Mouse (Mus musculus) erythroblast, adult 5-6 weeks (primary cell): Measurements from ENCODE around the gene Sf3a1. TPM values are rescaled to one million over a fixed set of nuclear protein-coding genes. Genes with fewer than 3 reads are reported as not detected.
A peak's percentile ranks its signal among the peaks of the same experiment; 100 is the strongest.
"Not testable (repeated sequence)": the region's sequence is repeated elsewhere in the genome, so short reads cannot be mapped to it uniquely, and the experiment has no call there.

Experiments used
- ATAC-seq: replicated peaks from 2 replicates; pipeline ENCODE4 v1.8.0; 2016; ENCODE audit warnings: moderate number of reproducible peaks, mild to moderate bottlenecking, moderate TSS enrichment, inconsistent platforms; ENCODE audit not compliant: poor library complexity, low FRiP score, severe bottlenecking
- total RNA-seq, 2 experiments: library from RNA; stranded (forward) in 1 of 2; stranded (reverse) in 1 of 2; fragments of 150-400 nt in 1 of 2; fragments of 200-764, 138-1000 nt in 1 of 2; gene quantifications; 2 replicates each; pipeline versions ENCODE4 v1.2.3 to v1.2.4; 2015 to 2017; ENCODE audit warnings: low replicate concordance in 2 of 2

Gene Sf3a1
- total RNA-seq, 2 experiments from 2014 or later = 10.8 to 19.6 TPM

DNA sequence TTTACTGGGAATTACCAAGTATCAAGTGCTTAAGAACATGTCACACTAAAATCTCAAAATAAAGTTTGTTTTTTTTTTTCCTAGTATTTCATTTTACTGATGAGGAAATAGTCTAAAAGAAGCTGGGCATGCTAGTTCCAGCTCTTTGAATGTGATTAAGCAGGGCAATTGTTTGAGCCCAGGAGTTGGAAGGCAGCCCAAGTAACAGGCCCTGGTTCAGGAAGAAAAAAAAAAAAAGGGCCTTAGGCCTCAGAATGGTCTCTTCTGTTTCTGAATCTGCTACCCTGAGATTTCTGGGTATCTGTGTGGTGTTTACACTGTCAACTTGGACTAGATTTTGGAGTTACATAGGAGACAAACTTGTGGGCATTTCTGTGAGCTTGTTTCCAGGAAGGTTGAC lies 23.4 kb downstream of the Sf3a1 start:
- ATAC-seq = no peak

DNA sequence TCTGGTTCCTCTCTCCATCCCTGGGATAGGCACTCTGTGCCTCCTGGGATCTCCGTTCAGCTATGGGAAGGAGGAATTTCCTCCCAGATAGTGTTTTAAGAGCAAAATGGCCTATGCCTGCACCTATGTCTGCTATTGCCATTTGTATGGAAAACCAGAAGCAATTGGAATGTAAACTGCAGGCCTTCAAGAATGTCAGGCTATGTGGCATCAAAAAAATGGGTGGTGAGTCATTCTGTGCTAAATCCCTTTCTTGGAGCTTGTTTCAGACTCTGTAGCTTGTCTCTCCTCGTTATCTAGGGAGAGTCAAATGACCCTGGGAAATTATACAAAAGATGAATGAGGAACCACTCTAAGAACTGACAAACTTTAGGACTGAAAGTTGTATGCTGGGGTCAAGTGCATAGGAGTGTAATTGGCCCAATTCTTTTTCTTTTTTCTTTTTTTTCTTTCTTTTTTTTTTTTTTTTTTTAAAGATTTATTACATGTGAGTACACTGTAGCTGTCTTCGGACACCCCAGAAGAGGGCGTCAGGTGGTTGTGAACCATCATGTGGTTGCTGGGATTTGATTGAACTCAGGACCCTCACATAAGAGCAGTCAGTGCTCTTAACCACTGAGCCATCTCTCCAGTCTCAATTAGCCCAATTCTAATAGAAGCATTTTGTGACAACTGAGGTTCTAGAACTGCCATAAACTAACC lies 24.3 kb downstream of the Sf3a1 start:
- ATAC-seq = no peak

DNA sequence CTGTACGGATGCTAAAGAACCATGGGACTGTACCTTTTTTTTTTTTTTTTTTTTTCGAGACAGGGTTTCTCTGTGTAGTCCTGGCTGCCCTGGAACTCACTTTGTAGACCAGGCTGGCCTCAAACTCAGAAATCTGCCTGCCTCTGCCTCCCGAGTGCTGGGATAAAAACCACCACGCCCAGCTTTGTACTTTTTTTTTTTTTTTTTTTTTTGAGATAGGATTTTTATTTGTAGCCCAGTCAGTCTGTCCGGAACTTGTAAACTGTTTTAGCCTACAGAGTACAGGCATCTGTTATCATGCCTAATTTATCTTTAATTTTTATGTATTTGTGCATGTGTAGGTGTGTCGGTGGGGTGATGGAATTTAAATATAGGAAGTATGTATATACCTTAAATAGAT lies 25.3 kb downstream of the Sf3a1 start:
- not testable (repeated sequence) for ATAC-seq

DNA sequence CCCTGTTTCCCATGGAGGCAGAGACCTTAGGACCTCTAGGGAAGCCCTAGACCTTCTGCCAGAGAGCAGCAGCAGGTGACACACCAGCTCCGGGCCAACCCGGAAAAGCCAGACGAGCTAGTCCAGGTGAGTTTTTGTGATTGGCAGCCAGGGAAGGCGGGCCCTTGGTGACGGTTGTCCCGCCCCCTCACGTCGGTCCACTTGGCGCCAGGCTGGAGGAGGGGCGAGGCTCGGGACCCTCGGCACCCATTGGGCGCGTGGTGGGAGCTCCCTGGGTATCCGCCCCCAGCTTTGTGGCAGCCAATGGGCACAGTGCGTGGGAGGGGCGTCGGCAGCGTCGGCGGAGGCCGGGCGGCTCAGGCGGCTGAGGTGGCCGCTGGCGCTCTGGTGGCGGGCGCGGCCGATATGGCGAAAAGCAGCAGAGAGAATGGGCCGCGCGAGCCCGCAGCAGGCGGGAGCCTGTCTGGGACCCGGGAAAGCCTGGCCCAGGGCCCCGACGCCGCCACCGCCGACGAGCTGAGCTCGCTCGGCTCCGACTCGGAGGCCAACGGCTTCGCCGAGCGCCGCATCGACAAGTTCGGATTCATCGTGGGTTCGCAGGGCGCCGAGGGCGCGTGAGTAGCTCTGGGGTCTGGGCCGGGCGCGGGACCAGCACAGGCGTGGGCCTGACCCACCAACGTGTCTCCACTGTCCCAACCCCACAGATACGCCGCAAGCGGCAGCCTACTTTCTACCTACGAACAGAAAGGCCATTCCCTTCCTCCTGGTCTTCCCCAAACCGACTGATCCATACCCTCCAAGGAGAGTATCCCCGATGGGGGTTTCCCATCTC lies 26.6 kb downstream of the Sf3a1 start, which contains the start of gene Tbc1d10a:
Gene Tbc1d10a, plus strand, starts transcription at position 304 of the 832 bp plus-strand sequence.
- peak; percentile 99 for ATAC-seq

DNA sequence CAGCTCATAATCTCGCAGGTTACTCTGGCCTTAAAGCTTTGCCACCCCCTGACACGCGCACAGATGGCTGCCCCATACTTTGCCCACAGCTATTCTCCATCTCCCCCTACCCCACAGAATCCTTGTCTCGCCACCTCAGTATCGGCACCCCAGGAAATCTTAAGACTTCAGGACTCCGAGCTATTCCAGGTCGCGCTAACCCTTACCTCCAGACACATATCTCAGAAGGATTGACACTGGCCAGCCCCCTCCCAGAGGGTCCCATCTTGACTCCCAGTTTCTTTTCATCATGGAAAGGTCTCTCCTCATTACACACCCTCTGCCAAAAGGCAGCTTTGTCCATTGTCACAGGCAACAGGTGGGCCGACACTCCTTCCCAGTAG lies 27.2 kb downstream of the Sf3a1 start:
- no peak for ATAC-seq

DNA sequence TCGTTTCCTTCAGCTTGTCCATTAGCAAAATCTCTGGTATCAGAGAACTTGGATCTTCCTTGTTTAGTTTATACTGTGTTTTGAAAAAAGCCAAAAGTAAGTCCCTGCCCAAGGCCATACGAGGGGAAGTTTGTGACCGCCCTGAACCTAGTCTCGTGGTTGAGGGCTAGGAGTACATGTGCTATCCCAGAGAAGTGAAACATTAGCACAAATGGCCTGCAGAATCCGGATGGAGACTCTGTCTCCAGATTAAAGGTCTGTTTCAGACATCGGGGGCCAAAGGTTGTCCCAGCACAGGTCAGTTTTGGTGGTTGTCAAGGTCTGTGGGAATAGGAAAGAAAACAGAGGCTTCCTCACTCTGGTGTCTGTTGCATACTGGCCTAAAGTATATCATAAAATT lies 29.0 kb downstream of the Sf3a1 start:
- no peak for ATAC-seq

DNA sequence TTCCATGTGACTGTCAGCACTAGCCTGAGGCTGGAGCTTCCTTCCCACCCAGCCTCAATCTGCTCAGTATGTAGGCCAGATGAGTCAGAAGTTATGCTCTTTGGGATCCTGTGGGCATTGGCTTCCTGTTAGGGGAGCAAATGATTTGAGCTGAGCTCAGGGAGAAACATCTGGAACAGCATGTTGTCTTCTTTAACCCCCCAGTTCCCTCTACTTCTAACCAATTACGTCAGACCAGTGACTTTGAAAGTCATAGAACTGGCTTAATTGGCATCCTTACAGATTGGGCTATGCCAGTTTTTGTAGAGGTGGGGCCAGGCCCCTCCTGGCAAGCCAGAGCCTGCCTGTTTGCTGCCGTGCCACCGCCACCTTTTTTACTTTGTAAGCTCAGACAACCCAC lies 30.5 kb downstream of the Sf3a1 start:
- no peak for ATAC-seq

DNA sequence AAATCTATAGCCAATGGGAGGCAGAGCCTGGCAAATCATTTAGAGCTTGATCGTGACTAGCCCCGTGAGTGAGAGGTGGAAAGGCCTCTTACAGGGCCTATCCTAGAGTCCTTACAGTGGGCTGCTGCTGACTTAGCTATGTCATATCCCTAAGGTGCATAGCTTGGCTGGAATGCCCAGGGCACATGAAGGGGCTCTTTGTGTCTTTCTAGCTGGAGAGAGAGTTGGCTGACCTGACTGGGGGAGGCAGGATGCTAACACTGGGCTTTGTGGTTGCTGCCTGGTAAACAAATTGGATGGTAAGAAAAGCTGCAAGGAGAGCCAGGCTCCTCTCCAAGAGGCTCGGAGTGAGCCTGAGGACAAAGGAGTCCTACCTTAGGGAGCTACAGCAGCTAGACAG lies 32.6 kb downstream of the Sf3a1 start:
- no peak for ATAC-seq

DNA sequence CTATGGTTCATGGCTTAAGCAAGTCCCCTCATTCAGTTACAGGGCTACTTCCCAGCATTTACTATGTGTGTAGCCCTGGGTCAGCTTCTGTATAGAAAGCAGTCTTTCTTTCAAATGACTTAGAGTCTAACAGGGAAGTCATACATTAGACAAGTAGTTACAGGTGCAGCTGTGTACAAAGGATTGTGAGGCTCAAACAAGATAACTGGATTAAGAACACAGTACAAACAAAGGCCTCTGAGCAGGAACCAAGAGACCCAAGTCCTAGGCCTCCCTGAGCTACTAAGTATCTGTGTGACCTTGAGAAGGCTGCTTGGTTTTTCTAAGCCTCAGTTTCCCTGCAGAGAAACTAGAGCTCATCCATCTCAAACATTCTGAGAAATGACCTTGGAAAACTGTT lies 33.3 kb downstream of the Sf3a1 start:
- ATAC-seq = no peak

DNA sequence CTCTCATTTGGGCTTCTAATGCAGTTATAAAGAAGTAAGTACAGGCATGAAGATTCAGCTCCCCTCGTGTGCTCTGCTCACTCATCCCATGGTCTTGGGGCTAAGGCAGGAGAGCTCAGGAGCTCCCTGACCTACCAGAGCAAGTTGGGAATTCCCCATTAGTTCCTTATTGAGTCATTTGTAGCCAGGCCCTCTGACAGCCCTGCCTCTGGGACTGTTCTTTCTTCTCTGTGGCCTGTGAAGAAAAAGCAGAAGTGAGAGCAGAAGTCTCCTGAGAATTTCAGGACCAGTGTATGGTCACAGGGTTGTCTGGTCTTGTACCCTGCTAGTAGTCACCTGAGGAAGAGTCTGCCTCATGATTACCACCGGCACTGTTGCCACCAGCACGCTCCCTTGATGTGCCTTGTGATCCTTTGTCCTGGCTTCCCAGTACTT lies 35.5 kb downstream of the Sf3a1 start:
- no peak for ATAC-seq

DNA sequence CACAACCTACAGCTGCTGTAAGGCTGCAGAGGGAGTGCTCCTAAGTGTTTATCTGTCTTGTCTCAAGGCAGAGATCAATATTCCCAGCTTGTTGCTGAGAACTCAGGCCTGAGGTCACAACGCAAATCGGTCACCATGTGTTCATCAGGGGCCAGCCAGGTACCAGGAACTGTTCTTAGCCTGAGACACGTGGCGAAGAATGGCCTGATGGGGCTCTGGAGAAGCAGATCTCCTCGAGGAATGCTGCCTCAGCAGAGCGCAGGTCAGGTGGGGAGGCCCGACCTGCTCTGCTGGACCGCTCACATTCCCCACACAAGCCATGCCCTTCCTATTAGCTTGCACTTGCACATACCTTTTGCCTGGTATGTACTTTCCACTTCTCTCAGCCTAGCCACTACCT lies 36.5 kb downstream of the Sf3a1 start:
- ATAC-seq = no peak

DNA sequence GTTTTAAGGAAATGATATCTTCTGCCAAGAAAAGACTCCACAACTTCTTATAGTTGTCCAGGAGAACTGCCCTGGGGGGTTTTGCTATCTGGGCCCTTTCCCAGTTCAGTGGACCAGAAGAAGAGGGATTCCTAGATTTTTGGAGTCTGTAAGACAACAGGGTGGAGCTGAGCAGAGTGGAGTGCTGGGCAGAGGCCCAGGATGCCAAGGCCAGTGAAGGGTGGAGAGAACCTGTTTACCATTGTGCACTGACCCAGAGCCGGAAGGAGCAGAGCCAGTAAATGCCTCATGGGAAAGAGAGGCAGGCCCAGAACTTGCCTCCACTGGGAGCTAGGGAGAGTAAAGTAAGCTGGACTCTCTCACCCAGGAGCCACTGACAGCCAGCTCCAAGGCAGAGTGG lies 37.5 kb downstream of the Sf3a1 start:
- ATAC-seq = no peak

DNA sequence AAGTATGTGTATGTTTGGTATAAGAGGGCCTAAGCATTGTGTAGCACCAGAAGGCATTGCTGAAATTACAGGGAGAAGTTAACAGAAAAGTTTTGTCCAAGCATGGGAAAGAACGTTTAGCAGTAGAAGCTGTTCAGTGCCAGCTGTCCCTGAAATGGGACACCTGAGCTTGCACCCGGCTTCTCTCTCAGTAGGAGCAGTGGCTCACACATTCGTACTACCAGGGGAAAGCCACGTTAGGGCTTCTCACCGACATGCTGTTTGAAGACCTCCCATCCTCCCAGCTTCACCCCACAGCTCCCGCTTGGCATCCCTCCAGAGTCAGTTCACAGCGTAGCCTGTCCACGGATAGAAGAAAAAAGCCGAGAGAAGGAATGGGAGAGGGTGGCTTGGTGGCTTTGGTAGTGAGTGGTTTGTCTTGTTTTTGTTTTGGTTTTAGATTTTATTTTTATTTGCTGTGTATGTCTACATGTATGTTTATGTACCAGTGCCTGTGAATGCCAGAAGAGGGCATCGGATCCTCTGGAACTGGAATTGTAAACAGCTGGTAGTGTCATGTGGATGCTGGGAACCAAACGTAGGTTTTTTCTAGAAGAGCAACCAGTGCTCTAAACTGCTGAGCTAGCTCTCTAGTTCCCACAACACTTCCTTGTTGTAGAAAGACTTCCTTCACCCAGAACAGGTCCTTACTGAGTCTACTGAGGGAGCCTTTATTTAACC lies 42.0 kb downstream of the Sf3a1 start:
- ATAC-seq = no peak

DNA sequence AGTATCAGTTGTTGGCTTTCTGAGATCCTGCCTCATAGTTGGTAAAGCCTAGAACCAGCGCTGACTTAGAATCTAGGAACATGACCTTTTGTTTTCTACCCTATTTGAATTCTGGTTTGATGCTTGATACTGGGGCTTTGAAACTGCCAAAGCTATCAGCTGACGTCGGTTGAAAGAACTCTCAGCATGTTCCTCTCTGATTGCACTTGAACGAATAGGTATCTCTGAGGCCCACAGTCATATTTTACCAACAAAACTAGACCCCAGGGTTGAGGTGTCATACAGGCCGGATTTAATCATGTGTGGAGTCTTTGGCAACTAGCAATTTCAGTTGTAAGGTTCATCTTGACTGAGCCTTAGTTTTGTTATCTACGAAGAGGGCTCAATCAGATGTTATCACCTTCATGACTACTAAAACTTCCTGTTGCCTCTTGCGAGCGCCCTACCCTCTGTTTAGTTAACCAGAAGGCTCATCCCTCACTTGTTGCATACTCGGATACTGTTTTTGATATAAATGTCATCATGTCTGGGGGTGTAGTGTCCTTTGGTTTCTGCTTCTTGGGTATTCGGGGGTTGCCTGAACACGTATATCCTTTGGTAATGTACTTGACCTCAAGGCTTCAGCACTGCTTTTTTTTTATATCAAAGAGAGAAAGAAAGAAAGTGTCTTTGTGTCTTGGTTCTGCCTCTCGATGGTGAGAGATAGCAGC lies 43.0 kb downstream of the Sf3a1 start:
- ATAC-seq = no peak

DNA sequence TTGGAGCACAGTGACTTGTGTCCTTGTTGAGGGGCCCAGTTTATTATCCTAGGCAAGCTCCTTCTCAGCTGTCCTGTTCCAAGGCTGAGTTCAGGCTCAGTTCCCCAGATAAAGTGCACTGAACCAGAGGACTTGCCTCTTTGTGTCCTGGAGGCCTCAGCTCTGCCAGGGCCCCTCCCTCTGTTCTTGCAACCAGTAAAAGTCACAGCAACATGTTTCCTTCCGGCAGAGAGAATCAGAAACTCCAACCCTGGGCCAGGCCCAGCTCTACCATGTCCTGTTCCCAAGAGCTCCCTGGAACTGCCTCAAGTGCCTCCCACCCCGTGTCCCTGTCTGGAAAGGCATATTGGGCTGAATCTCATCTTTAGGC lies 43.5 kb downstream of the Sf3a1 start:
- ATAC-seq = no peak

DNA sequence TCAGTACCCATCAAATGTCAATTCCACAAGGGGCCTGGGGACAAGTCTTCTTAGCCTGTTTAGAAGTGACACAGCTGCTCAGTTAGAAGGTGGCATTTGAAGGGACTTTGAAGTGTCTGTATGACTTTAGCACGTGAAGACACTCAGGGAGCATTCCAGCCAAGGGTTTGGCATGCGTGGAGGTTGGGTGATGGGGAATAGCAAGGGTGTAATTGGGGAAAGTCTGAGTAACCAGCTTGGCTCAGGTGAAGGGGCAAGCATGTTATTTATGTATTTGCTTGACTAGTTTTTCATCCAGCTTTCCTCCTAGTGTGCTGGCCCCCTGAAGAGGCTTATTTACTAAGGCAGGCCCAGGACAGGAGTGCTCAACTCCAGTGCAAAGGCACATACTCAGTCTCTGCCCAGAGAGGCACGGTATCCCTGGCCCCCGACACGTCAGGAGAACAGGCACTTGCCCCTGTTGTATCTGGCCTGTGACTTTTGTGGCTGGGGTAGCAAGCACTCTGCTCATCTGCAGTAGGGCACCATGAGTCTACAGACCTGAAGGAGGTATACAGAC lies 45.0 kb downstream of the Sf3a1 start:
- no peak for ATAC-seq

DNA sequence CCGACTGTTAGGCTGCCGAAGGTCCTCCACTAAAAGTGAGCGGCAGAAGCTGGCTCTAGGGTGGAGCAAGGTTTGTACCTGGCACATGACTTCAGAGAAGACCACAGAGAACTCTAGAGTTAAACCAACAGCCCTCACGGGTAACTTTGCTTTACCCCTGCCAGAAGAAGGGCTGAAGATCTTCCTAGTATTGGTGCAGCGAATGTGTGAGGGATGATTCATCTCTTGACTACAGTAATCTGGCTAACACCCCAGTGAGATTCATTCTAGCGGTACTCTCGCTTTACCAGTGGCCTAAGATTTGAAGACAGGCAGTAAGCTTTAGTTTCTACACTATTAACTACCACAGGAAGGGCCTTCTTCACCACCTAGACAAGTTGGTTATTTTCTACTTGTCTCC lies 45.8 kb downstream of the Sf3a1 start:
- ATAC-seq = no peak

DNA sequence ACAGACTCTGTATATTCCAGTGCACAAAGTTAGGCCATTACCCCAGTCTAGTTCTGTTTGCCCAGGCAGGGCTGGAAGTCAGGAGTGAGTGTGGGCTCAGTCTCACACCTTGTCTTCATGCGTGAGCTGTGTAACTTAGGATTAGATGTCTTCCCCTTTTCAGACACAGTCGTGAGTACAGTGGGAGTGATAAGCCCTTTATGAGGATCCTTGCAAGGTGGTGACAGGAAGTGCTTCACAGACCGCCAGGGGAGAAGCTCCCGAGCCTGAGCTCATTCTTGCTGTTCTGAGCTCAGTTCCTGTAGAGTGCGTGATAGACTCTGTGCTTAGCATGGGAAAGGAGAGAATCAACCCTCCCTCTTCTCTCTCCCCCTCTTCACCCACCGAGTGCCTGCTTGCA lies 46.4 kb downstream of the Sf3a1 start:
- no peak for ATAC-seq

DNA sequence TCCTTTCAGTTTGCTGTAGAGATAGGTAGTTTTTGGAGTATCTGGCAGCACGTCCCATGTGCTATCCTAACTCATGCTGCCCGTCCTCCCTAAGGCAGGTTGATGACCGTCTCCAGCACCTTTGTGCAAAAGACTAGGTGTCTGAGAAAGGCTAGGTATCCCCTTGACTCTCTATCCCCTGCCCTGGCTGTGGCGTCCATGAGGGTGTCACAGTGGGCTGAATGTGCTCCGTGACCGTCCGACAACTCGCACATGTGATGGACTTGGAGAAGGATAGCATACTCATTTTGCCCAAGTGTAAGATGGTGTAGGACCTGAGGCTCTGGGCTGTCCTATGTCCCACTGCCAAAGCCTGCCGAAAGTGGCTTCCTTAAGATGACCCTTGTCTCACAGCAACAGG lies 47.5 kb downstream of the Sf3a1 start:
- ATAC-seq = no peak

DNA sequence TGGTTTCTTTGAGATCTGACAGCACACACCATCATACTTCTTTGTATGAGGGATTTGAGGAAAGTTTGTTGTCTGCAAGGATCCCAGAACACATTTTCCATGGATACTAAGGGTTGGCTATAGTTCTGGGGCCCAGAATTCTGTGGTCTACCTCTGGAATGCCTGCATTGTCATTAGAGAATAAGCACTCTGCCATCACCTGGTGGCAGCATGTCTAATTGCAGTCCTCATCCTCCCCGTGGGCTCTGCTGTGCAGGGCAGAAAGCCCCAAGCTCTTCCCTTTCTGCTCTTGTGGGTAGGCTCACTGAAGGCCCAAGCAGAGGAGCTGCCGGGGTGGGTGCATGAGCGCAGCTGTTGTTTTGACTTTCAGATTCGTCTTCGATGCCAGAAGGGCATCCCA lies 49.4 kb downstream of the Sf3a1 start:
- no peak for ATAC-seq
